Mouse (Mus musculus) intestine, embryonic 15.5 days (tissue): ENCODE data around the gene Gstp3. TPM values are rescaled to one million over a fixed set of nuclear protein-coding genes. Genes with fewer than 3 reads are reported as not detected.
"Not testable (repeated sequence)": the region's sequence is repeated elsewhere in the genome, so short reads cannot be mapped to it uniquely, and the experiment has no call there.

ENCODE experiments used
- ATAC-seq: fragments of 200-750 bp; cut with Nextera tagmentation; 2 replicates; pipeline ENCODE4 v1.8.0; 2017; ENCODE audit warnings: moderate TSS enrichment, moderate library complexity
- H3K27ac ChIP-seq: fragments of 300-500 bp; sonication (generic); 2 replicates; pipeline ENCODE4 v1.5.1; 2015; ENCODE audit warnings: mild to moderate bottlenecking, inconsistent platforms
- H3K27me3 ChIP-seq: fragments of 300-500 bp; sonication (generic); replicated peaks from 2 replicates; pipeline ENCODE4 v1.6.1; 2015; ENCODE audit warnings: inconsistent platforms
- H3K36me3 ChIP-seq: fragments of 300-500 bp; sonication (generic); 2 replicates; pipeline ENCODE4 v1.6.1; 2015; ENCODE audit warnings: inconsistent platforms
- H3K4me1 ChIP-seq: fragments of 300-500 bp; sonication (generic); replicated peaks from 2 replicates; pipeline ENCODE4 v1.6.1; 2015; ENCODE audit warnings: inconsistent platforms
- H3K4me2 ChIP-seq: fragments of 300-500 bp; sonication (generic); replicated peaks from 2 replicates; pipeline ENCODE4 v1.6.1; 2015; ENCODE audit warnings: mild to moderate bottlenecking, inconsistent platforms
- H3K4me3 ChIP-seq: fragments of 300-500 bp; sonication (generic); replicated peaks from 2 replicates; pipeline ENCODE4 v1.5.1; 2015; ENCODE audit warnings: inconsistent platforms
- H3K9ac ChIP-seq: fragments of 300-500 bp; sonication (generic); 2 replicates; pipeline ENCODE4 v1.6.1; 2015; ENCODE audit warnings: inconsistent platforms
- H3K9me3 ChIP-seq: fragments of 300-500 bp; sonication (generic); 2 replicates; pipeline ENCODE4 v1.6.1; 2016; ENCODE audit warnings: inconsistent platforms
- WGBS: fragments of 180-500 bp; shearing (Covaris S2); methylation state at CpG from one replicate; pipeline ENCODE4 v1.1.7; 2015; 5-methylcytosine and 5-hydroxymethylcytosine counted together
- polyA plus RNA-seq: library from polyadenylated mRNA; unstranded; fragments of >200 nt; fragmentation: Nextera tagmentation; extraction: Ambion mirVana; gene quantifications from 2 replicates; pipeline ENCODE4 v1.2.1, GENCODE M21; 2015

The Gstp3 gene
- polyA plus RNA-seq, 1 experiment from 2014 or later: 6.9 TPM

DNA sequence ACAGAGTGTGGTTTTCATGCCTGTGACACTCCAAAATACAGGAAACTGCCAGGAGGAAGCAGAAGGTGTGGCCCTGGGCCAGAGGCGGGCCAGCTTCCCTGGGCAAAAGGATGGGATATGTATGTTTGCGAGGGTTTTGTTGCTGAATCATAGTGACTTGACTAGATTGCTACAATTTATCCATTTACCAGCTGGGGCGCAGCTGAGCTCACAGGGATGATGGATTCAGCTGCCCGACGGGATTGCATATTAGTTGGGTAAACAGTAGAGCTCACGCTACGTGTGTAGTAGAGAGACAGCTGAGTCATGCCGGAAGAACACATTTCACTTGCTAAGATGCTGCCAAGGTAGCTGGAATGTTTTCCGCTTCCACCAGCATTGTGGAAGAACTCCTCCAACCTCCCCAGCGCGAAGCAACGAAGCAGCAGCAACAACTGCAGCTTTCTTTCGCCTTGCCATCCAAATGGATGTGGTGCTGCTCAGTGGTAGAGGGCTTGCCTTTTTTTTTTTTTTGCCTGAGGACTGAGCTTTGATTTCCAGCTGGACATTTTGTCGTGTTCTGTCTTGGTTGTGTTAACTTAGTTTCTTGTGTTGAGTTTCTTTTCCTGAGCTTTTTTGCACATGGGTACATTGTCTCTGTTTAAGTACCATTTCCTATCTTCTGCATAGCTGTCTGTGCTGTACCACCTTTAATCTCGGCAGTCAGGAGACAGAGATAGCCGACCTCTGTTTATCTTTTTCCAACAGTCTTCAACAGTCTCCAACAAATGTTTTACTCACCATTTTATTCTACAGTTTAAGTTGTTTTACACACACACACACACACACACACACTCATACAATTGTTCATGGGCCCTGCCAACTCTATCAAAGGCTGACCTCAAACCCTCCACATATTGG is 13.2 kb downstream of the Gstp3 start, which contains the start of gene Gstp2:
Gene Gstp2 (minus strand): TSS at position 58 of the 900 bp plus-strand sequence.
- peak within 1 kb of the TSS; percentile 46 for H3K4me2 ChIP-seq
- peak within 1 kb of the TSS; percentile 88 for H3K27ac ChIP-seq
- H3K27me3 ChIP-seq: no peaks in the 10 kb centered on the region
- no peaks in the 10 kb centered on the region for H3K9me3 ChIP-seq
- no peak within 1 kb of the TSS; the same call in 1 of the 2 replicates for H3K9ac ChIP-seq
- H3K4me3 ChIP-seq: no peak within 1 kb of the TSS
- H3K4me1 ChIP-seq: peaks cover 8% of the 10 kb centered on the region
- peak; percentile 81 for ATAC-seq
- 24% methylated on average over 16 of the region's 16 CpGs for WGBS
- no peaks in the 10 kb centered on the region for H3K36me3 ChIP-seq

DNA sequence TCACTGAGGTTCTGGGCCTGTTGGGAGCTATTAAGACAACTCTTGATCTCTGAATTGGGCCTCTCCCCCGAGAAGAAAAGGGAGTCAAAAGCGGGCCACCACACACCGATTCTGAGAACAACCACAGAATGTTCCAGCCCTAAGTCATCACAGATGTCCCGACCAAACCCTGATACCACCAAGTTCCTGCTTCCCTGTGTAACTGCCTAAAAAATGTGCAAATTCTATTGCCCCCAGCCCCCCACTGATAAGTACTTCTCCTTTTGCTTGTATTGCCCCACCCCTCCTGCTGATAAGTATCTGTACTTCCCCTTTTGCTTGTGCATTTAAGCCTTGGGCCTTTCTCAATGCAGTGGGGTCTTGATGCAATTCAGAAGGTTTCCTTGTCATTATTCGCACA is 15.3 kb downstream of the Gstp3 start:
- 91% methylated on average over 5 of the region's 5 CpGs for WGBS
- ATAC-seq: not testable (repeated sequence)

DNA sequence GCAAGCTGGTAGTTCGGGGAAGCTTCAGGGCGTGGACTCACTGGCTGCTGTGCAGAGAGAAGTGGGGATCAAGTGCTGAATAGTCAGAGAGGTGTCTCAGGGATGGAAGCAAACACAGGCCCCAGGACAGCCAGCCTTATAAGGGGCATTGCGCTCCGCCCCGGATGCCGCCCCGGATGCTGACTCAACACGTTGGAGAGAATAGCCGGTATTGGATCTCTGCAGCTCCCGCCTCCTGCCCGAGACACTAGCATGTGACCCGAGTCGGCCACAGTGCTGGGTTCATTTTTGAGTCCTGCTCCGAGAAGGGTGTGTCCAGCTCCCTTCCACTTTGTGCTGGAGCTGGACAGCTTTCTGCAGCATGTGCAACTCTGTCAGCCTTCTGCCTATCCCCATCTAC is 17.2 kb downstream of the Gstp3 start:
- H3K9ac ChIP-seq: no peak overlapping the region; the same call in 1 of the 2 replicates
- ATAC-seq: 0 out of 2 replicates have a peak, but pooled peaks have one; percentile 8
- H3K27ac ChIP-seq: no peak overlapping the region
- peaks cover 14% of the 10 kb centered on the region for H3K4me1 ChIP-seq
- WGBS: 58% methylated on average over 14 of the region's 14 CpGs
- no peaks in the 10 kb centered on the region for H3K27me3 ChIP-seq
- H3K4me3 ChIP-seq: no peak overlapping the region
- no peaks in the 10 kb centered on the region for H3K9me3 ChIP-seq
- no peaks in the 10 kb centered on the region for H3K36me3 ChIP-seq
- 0 out of 2 replicates have a peak overlapping the region, but pooled peaks have one; percentile 17 for H3K4me2 ChIP-seq

More for the DNA sequence above, 15.3 kb downstream of the Gstp3 start:
- not testable (repeated sequence) for H3K27ac ChIP-seq, H3K9me3 ChIP-seq, H3K27me3 ChIP-seq, H3K4me3 ChIP-seq, H3K4me1 ChIP-seq, H3K36me3 ChIP-seq, H3K4me2 ChIP-seq, H3K9ac ChIP-seq

DNA sequence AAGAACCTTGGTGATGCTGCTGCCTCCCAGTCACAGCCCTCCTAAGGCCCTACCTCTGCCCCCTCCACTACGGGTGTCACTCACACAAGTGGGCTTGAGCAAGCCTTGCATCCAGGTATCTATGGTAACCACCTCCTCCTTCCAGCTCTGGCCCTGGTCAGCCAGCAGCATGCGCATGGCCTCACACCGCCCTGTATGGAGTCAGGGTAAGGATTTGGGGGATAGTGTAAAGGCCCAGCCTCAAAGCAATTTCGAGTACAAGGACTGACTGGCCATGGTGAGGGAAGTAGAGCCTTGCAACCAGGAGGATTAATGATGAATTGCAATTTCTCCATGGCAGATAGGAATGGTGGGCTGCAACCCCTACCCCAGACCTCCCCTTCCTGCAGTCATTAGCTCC is 17.9 kb downstream of the Gstp3 start:
- not testable (repeated sequence) for H3K9me3 ChIP-seq, H3K27me3 ChIP-seq, H3K4me3 ChIP-seq, H3K27ac ChIP-seq, ATAC-seq, H3K36me3 ChIP-seq, H3K9ac ChIP-seq
- Histone ChIP-seq H3K4me2 (0 out of 2 replicates have a peak overlapping the region, but pooled peaks have one; percentile 17), H3K4me1 (peaks cover 17% of the 10 kb centered on the region)
- WGBS: 88% methylated on average over 3 of the region's 4 CpGs

DNA sequence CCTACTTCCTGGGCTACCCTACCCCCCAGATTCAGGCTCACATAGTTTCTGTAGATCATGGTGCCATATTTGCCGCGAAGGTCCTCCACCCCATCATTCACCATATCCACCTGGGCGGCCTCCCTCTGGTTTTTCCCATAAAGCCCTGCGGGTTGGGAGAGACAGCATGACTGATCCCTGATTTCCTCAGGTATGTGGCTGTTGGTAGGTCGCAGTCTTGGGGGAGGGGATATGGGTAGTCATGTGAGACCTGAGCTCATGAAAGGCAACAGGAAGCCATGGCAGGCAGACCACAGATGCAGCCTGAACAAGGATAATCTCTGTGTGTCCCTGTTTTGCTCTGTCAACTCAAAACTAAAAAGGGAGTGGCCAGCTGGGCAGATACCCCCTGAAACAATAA is 18.4 kb downstream of the Gstp3 start:
- ATAC-seq, H3K27ac ChIP-seq: not testable (repeated sequence)
- WGBS: 90% methylated on average over 5 of the region's 5 CpGs

DNA sequence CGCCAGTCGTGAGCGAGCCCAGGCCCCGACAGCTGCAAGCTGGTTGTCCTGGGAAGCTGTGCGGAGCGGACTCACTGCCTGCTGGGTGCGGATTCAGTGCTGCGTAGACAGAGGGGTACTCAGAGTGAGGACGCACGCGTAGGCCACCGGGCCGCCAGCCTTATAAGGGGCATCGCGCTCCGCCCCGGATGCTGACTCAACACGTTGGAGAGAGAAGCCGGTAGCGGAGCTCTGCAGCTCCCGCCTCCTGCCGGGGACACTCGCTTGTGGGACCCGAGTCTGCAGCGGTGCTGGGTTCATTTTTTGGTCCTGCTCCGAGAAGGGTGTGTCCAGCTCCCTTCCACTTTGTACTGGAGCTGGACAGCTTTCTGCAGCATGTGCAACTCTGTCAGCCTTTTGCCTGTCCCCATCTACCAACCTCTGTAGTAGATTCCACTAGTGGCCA is 21.6 kb downstream of the Gstp3 start, which contains the start of gene Gstp1:
Gene Gstp1 (minus strand): TSS at position 198 of the 445 bp plus-strand sequence.
- Histone ChIP-seq H3K36me3 (no peaks in the 10 kb centered on the region), H3K4me1 (peaks cover 23% of the 10 kb centered on the region), H3K4me3 (peak within 1 kb of the TSS; percentile 76), H3K9ac (peak within 1 kb of the TSS; percentile 84), H3K4me2 (peak within 1 kb of the TSS; percentile 80), H3K27me3 (no peaks in the 10 kb centered on the region), H3K27ac (peak within 1 kb of the TSS; percentile 89), H3K9me3 (no peaks in the 10 kb centered on the region)
- under 1% methylated on average over 26 of the region's 26 CpGs for WGBS
- peak; percentile 81 for ATAC-seq

More for the DNA sequence above, 18.4 kb downstream of the Gstp3 start:
- H3K36me3 ChIP-seq, H3K4me3 ChIP-seq, H3K4me2 ChIP-seq, H3K9me3 ChIP-seq, H3K9ac ChIP-seq, H3K27me3 ChIP-seq: not testable (repeated sequence)
- peaks cover 19% of the 10 kb centered on the region for H3K4me1 ChIP-seq

DNA sequence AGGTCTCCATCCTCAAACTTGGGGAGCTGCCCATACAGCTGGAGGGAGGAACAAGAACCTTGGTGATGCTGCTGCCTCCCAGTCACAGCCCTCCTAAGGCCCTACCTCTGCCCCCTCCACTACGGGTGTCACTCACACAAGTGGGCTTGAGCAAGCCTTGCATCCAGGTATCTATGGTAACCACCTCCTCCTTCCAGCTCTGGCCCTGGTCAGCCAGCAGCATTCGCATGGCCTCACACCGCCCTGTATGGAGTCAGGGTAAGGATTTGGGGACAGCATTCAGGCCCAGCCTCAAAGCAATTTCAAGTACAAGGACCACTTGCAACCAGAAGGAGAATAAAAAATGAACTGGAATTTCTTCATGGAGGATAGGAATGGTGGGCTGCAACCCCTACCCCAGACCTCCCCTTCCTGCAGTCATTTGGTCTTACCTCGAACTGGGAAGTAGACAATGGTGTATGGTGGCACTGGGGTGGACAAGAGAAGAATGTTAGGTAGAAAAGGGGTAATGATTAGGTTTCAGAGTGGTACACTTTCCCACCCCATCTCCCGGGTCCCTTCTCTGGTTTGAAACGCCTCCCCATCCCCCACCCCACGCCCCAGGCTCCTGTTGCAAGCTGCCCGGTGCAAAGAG is 22.1 kb downstream of the Gstp3 start:
- not testable (repeated sequence) for ATAC-seq, H3K36me3 ChIP-seq, H3K27me3 ChIP-seq, H3K9me3 ChIP-seq
- Histone ChIP-seq H3K4me3 (peak overlapping the region; percentile 76), H3K9ac (peak overlapping the region; percentile 84), H3K4me1 (peaks cover 23% of the 10 kb centered on the region), H3K27ac (peak overlapping the region; percentile 89), H3K4me2 (peak overlapping the region; percentile 80)
- 25% methylated on average over 7 of the region's 8 CpGs for WGBS

DNA sequence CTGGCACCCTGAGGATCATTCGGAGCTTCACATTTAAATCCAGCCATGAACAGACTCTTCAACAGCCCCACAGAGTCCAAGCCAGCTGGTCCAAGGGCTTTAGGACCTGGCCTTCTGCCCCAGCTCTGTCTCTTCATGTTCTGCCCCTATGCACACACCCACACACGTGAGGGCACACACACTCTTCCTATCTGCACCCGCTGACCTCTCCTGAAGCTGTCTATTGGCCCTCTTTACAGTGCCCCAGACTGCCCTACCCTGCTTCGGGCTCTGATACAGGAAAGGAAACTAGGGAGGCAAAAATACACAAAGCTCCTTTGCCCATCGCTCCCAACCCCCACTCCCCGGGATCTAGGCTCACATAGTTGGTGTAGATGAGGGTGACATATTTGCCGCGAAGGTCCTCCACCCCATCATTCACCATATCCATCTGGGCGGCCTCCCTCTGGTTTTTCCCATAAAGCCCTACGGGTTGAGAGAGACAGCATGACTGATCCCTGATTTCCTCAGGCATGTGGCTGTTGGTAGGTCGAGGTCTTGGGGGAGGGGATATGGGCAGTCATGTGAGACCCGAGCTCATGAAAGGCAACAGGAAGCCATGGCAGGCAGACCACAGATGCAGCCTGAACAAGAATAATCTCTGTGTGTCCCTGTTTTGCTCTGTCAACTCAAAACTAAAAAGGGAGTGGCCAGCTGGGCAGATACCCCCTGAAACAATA is 22.9 kb downstream of the Gstp3 start:
- H3K4me3 ChIP-seq: peak overlapping the region; percentile 12
- H3K4me1 ChIP-seq: peaks cover 23% of the 10 kb centered on the region
- no peaks in the 10 kb centered on the region for H3K27me3 ChIP-seq
- H3K36me3 ChIP-seq: no peaks in the 10 kb centered on the region
- 61% methylated on average over 12 of the region's 12 CpGs for WGBS
- ATAC-seq: peak; percentile 68
- H3K9me3 ChIP-seq: no peaks in the 10 kb centered on the region
- peak overlapping the region; percentile 52 for H3K4me2 ChIP-seq
- H3K9ac ChIP-seq: no peak overlapping the region
- H3K27ac ChIP-seq: peak overlapping the region; percentile 36; the same call in 1 of the 2 replicates

DNA sequence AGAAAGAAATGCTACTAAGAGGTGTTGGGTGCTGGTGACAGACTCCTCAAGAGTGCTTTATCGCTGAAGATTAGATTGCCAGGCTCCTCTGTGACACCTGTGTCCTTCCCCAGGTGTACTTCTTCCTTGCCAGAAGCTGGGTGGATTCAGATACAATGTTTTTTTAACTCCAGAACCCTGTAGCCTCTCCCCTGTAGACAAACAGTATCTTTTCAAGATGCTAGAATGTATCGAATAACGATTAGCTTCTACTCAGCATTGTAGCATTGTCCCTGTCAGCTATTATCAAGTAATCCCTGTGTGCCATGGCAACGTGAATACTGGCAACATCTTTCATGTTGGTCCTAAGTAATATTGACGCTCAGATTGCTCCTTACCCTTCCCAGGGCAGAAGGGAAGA is 25.6 kb downstream of the Gstp3 start:
- Histone ChIP-seq H3K36me3 (no peaks in the 10 kb centered on the region), H3K9me3 (no peaks in the 10 kb centered on the region), H3K9ac (no peak overlapping the region), H3K27me3 (no peaks in the 10 kb centered on the region), H3K4me3 (no peak overlapping the region), H3K27ac (peak overlapping the region; percentile 54), H3K4me1 (peaks cover 23% of the 10 kb centered on the region), H3K4me2 (peak overlapping the region; percentile 19; the same call in 1 of the 2 replicates)
- 47% methylated on average over 5 of the region's 5 CpGs for WGBS
- peak; percentile 41; the same call in 1 of the 2 replicates for ATAC-seq

DNA sequence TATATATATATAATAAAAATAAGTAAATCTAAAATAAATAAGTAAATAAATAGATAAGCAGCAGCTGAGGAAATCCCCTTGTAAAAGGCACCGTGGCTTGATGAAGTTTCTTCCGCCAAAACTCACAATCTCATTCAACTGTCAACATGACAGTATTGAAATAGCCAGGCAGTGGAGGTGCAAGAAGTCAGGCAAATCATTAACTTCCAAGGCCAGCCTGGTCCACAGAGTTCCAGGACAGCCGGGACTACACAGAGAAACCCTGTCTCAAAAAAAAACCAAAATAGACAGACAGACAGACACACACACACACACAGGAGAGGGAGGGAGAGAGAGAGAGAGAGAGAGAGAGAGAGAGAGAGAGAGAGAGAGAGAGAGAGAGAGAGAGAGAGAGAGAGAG is 26.1 kb downstream of the Gstp3 start:
- no peak overlapping the region for H3K9ac ChIP-seq
- no peaks in the 10 kb centered on the region for H3K27me3 ChIP-seq
- peaks cover 23% of the 10 kb centered on the region for H3K4me1 ChIP-seq
- H3K9me3 ChIP-seq: no peaks in the 10 kb centered on the region
- peak overlapping the region; percentile 19; the same call in 1 of the 2 replicates for H3K4me2 ChIP-seq
- peak overlapping the region; percentile 54; the same call in 1 of the 2 replicates for H3K27ac ChIP-seq
- no peaks in the 10 kb centered on the region for H3K36me3 ChIP-seq
- H3K4me3 ChIP-seq: no peak overlapping the region
- ATAC-seq: peak; percentile 63
- WGBS: 67% methylated on average over 3 of the region's 3 CpGs

DNA sequence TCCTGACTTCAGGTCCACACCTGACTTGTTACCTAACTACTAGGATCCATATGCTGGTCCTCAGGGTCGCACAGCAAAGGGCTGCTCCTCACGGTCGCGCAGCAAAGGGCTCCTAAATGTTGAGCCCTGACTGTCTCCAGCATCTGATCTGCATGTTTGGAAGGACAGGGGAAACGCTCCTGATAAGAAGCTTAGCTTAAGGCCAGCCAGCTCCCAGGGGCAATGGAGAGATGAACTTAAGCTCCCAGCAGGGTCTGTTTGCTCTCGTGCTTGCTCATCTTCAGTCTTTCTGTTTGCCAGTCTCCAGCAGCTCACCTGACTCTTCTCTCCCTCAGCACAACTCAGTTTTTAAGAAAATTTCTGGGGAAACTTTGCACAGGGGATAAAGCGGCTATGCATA is 26.7 kb downstream of the Gstp3 start:
- H3K36me3 ChIP-seq: no peaks in the 10 kb centered on the region
- H3K9ac ChIP-seq: no peak overlapping the region
- 58% methylated on average over 7 of the region's 7 CpGs for WGBS
- no peaks in the 10 kb centered on the region for H3K9me3 ChIP-seq
- no peak overlapping the region for H3K4me2 ChIP-seq
- ATAC-seq: no peak
- H3K4me1 ChIP-seq: peaks cover 19% of the 10 kb centered on the region
- no peak overlapping the region for H3K4me3 ChIP-seq
- no peaks in the 10 kb centered on the region for H3K27me3 ChIP-seq
- peak overlapping the region; percentile 29; the same call in 1 of the 2 replicates for H3K27ac ChIP-seq

DNA sequence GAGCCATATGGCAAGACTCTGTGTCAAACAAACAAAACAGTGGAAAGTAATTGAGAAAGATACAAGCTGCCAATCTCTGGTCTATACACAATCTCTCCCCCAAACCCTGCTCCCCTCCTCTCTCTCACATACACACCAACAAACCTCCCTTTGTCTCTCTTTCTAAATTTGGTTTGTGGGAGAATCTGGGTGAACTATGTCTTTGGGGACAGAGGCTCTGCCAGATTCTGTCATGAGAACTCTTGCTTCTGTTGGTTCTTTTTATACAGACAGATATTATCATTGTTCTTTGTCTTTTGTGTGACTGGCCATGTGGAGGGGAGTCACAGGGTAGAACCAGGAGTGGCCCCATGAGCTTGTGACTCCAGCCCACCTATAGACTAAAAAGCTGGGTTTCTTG is 31.8 kb downstream of the Gstp3 start:
- Histone ChIP-seq H3K27ac (no peak overlapping the region), H3K9ac (no peak overlapping the region), H3K4me1 (no peaks in the 10 kb centered on the region), H3K9me3 (no peaks in the 10 kb centered on the region), H3K27me3 (no peaks in the 10 kb centered on the region), H3K4me2 (no peak overlapping the region), H3K4me3 (no peak overlapping the region), H3K36me3 (no peaks in the 10 kb centered on the region)
- ATAC-seq: no peak
